Mouse (Mus musculus): ENCODE measurements around the gene Rrp1. TPM values are rescaled to one million over a fixed set of nuclear protein-coding genes. Genes with fewer than 3 reads are reported as not detected.

The Rrp1 gene
- total RNA-seq, 1 experiment = 161 TPM

DNA sequence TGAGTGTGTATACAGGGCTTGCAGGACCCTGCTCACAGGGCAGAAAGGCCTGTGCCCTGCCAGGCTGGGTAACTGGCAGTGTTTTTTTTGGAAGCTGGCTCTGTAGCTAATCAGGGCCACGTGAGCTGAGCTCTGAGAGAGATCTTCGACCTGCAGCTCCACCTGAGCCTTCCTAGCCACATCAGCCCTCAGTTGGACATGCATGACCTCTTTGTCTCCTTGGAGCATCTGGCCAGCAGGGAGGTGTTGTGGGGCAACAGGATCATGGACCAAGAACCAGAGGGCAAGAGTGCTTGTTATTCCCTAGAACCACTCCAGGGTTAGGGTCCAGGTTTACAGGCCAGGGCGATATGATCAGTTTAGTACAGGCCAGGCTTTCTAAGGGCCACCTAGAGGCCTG is 34.6 kb upstream of the Rrp1 start:
- no peaks in the 10 kb centered on the region for H3K9me3 ChIP-seq (ENCODE audit: control insufficient read depth, insufficient read depth, low read depth, low read length)
- no peak overlapping the region for H3K27ac ChIP-seq (ENCODE audit: insufficient read depth, low read depth, low read length, poor library complexity, severe bottlenecking)
- no peaks in the 10 kb centered on the region for H3K4me1 ChIP-seq (ENCODE audit: control insufficient read depth in 2 of 2, insufficient read depth in 2 of 2, low read length in 2 of 2, poor library complexity in 1 of 2)
- no peak for TF ChIP-seq ZNF384 (IDR thresholded peaks at IDR 0.05; ENCODE audit: low read depth, low read length)
- no peak for TF ChIP-seq ZC3H11A (IDR thresholded peaks at IDR 0.05; ENCODE audit: borderline replicate concordance, low read depth, low read length)
- TF ChIP-seq CHD2 (IDR thresholded peaks at IDR 0.05; ENCODE audit: low read depth, low read length) = no peak
- TF ChIP-seq MAFK (IDR thresholded peaks at IDR 0.05; ENCODE audit: insufficient read depth, low read depth, low read length) = no peak
- TF ChIP-seq HCFC1 (IDR thresholded peaks at IDR 0.05; ENCODE audit: borderline replicate concordance, insufficient read depth, low read length) = no peak
- no peak overlapping the region for H3K4me3 ChIP-seq (ENCODE audit: insufficient read depth in 1 of 2, low read depth in 1 of 2, low read length in 2 of 2, poor library complexity in 1 of 2, severe bottlenecking in 1 of 2)
- no peak overlapping the region for H3K9ac ChIP-seq (ENCODE audit: insufficient read depth, low read depth, low read length, poor library complexity, severe bottlenecking)
- peaks cover 48% of the 10 kb centered on the region; the same call in 1 of the 2 replicates for H3K36me3 ChIP-seq (ENCODE audit: control insufficient read depth, insufficient read depth, low read length, poor library complexity, severe bottlenecking)
- in situ Hi-C loops (cut with MboI; ENCODE audit: low sequenced_read_pairs in 2 of 2, unreplicated experiment in 2 of 2) = no loop called here
- DNase-seq (ENCODE audit: low read depth, low spot score) = no peak

- Histone ChIP-seq H3K4me1 (ENCODE audit: control insufficient read depth in 2 of 2, insufficient read depth in 2 of 2, low read length in 2 of 2, poor library complexity in 1 of 2) (no peaks in the 10 kb centered on the region), H3K9ac (ENCODE audit: insufficient read depth, low read depth, low read length, poor library complexity, severe bottlenecking) (no peak overlapping the region), H3K4me3 (ENCODE audit: insufficient read depth in 1 of 2, low read depth in 1 of 2, low read length in 2 of 2, poor library complexity in 1 of 2, severe bottlenecking in 1 of 2) (no peak overlapping the region), H3K36me3 (ENCODE audit: control insufficient read depth, insufficient read depth, low read length, poor library complexity, severe bottlenecking) (peaks cover 45% of the 10 kb centered on the region; the same call in 1 of the 2 replicates), H3K27ac (ENCODE audit: insufficient read depth, low read depth, low read length, poor library complexity, severe bottlenecking) (no peak overlapping the region), H3K9me3 (ENCODE audit: control insufficient read depth, insufficient read depth, low read depth, low read length) (no peaks in the 10 kb centered on the region)
- TF ChIP-seq HCFC1 (IDR thresholded peaks at IDR 0.05; ENCODE audit: borderline replicate concordance, insufficient read depth, low read length) (no peak), MAFK (IDR thresholded peaks at IDR 0.05; ENCODE audit: insufficient read depth, low read depth, low read length) (no peak), CHD2 (IDR thresholded peaks at IDR 0.05; ENCODE audit: low read depth, low read length) (no peak), ZNF384 (IDR thresholded peaks at IDR 0.05; ENCODE audit: low read depth, low read length) (no peak), ZC3H11A (IDR thresholded peaks at IDR 0.05; ENCODE audit: borderline replicate concordance, low read depth, low read length) (no peak)
- no peak for DNase-seq (ENCODE audit: low read depth, low spot score)
- in situ Hi-C loops (cut with MboI; ENCODE audit: low sequenced_read_pairs in 2 of 2, unreplicated experiment in 2 of 2) = no loop called here
Observed at GRCm38 (mm10) chr10:78446195-78446594, 33.4 kb upstream of the Rrp1 start.

GRCm38 (mm10) chr10:78442292-78442691 is 29.4 kb upstream of the Rrp1 start:
- H3K36me3 ChIP-seq (ENCODE audit: control insufficient read depth, insufficient read depth, low read length, poor library complexity, severe bottlenecking) = peaks cover 27% of the 10 kb centered on the region; the same call in 1 of the 2 replicates
- no peak for DNase-seq (ENCODE audit: low read depth, low spot score)
- H3K27ac ChIP-seq (ENCODE audit: insufficient read depth, low read depth, low read length, poor library complexity, severe bottlenecking) = no peak overlapping the region
- no peak overlapping the region for H3K9ac ChIP-seq (ENCODE audit: insufficient read depth, low read depth, low read length, poor library complexity, severe bottlenecking)
- no peaks in the 10 kb centered on the region for H3K4me1 ChIP-seq (ENCODE audit: control insufficient read depth in 2 of 2, insufficient read depth in 2 of 2, low read length in 2 of 2, poor library complexity in 1 of 2)
- no peaks in the 10 kb centered on the region for H3K9me3 ChIP-seq (ENCODE audit: control insufficient read depth, insufficient read depth, low read depth, low read length)
- TF ChIP-seq ZNF384 (IDR thresholded peaks at IDR 0.05; ENCODE audit: low read depth, low read length) (no peak), CHD2 (IDR thresholded peaks at IDR 0.05; ENCODE audit: low read depth, low read length) (no peak), ZC3H11A (IDR thresholded peaks at IDR 0.05; ENCODE audit: borderline replicate concordance, low read depth, low read length) (no peak), MAFK (IDR thresholded peaks at IDR 0.05; ENCODE audit: insufficient read depth, low read depth, low read length) (no peak), HCFC1 (IDR thresholded peaks at IDR 0.05; ENCODE audit: borderline replicate concordance, insufficient read depth, low read length) (no peak)
- in situ Hi-C loops (cut with MboI; ENCODE audit: low sequenced_read_pairs in 2 of 2, unreplicated experiment in 2 of 2) = no loop called here
- H3K4me3 ChIP-seq (ENCODE audit: insufficient read depth in 1 of 2, low read depth in 1 of 2, low read length in 2 of 2, poor library complexity in 1 of 2, severe bottlenecking in 1 of 2) = no peak overlapping the region

- H3K27ac ChIP-seq (ENCODE audit: insufficient read depth, low read depth, low read length, poor library complexity, severe bottlenecking) = no peak overlapping the region
- no peak overlapping the region for H3K4me3 ChIP-seq (ENCODE audit: insufficient read depth in 1 of 2, low read depth in 1 of 2, low read length in 2 of 2, poor library complexity in 1 of 2, severe bottlenecking in 1 of 2)
- no peak for TF ChIP-seq HCFC1 (IDR thresholded peaks at IDR 0.05; ENCODE audit: borderline replicate concordance, insufficient read depth, low read length)
- TF ChIP-seq CHD2 (IDR thresholded peaks at IDR 0.05; ENCODE audit: low read depth, low read length) = no peak
- no peak for TF ChIP-seq ZNF384 (IDR thresholded peaks at IDR 0.05; ENCODE audit: low read depth, low read length)
- TF ChIP-seq MAFK (IDR thresholded peaks at IDR 0.05; ENCODE audit: insufficient read depth, low read depth, low read length) = no peak
- TF ChIP-seq ZC3H11A (IDR thresholded peaks at IDR 0.05; ENCODE audit: borderline replicate concordance, low read depth, low read length) = no peak
- H3K9ac ChIP-seq (ENCODE audit: insufficient read depth, low read depth, low read length, poor library complexity, severe bottlenecking) = no peak overlapping the region
- DNase-seq (ENCODE audit: low read depth, low spot score) = no peak
- no peaks in the 10 kb centered on the region for H3K4me1 ChIP-seq (ENCODE audit: control insufficient read depth in 2 of 2, insufficient read depth in 2 of 2, low read length in 2 of 2, poor library complexity in 1 of 2)
- H3K9me3 ChIP-seq (ENCODE audit: control insufficient read depth, insufficient read depth, low read depth, low read length) = no peaks in the 10 kb centered on the region
- H3K36me3 ChIP-seq (ENCODE audit: control insufficient read depth, insufficient read depth, low read length, poor library complexity, severe bottlenecking) = peaks cover 21% of the 10 kb centered on the region; the same call in 1 of the 2 replicates
- in situ Hi-C loops (cut with MboI; ENCODE audit: low sequenced_read_pairs in 2 of 2, unreplicated experiment in 2 of 2) = no loop called here
Observed at GRCm38 (mm10) chr10:78441606-78442005, 28.8 kb upstream of the Rrp1 start.

DNA sequence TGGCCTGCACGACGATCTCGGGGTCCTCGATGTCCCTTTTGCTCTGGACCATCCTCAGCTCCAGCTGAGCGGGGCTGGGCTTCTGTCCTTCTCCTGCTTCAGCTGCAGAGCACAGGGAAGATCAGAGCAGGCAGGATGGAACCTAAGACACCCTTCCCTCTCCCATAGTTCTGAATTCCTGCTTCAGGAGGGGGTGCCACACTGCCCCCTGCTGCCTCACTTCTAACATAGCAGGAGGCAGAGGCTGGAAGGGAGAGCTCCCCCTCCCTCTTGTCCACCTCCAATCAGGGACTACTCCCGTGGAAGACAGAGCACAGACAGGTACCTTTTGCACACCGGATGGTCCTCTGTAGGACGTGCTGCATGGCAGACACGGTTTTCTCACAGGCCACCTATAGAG is 28.0 kb upstream of the Rrp1 start:
- DNase-seq (ENCODE audit: low read depth, low spot score) = no peak
- no peak for TF ChIP-seq HCFC1 (IDR thresholded peaks at IDR 0.05; ENCODE audit: borderline replicate concordance, insufficient read depth, low read length)
- no peak for TF ChIP-seq MAFK (IDR thresholded peaks at IDR 0.05; ENCODE audit: insufficient read depth, low read depth, low read length)
- TF ChIP-seq ZC3H11A (IDR thresholded peaks at IDR 0.05; ENCODE audit: borderline replicate concordance, low read depth, low read length) = no peak
- no peak for TF ChIP-seq CHD2 (IDR thresholded peaks at IDR 0.05; ENCODE audit: low read depth, low read length)
- TF ChIP-seq ZNF384 (IDR thresholded peaks at IDR 0.05; ENCODE audit: low read depth, low read length) = no peak
- H3K36me3 ChIP-seq (ENCODE audit: control insufficient read depth, insufficient read depth, low read length, poor library complexity, severe bottlenecking) = peaks cover 16% of the 10 kb centered on the region; the same call in 1 of the 2 replicates
- no peak overlapping the region for H3K4me3 ChIP-seq (ENCODE audit: insufficient read depth in 1 of 2, low read depth in 1 of 2, low read length in 2 of 2, poor library complexity in 1 of 2, severe bottlenecking in 1 of 2)
- H3K4me1 ChIP-seq (ENCODE audit: control insufficient read depth in 2 of 2, insufficient read depth in 2 of 2, low read length in 2 of 2, poor library complexity in 1 of 2) = no peaks in the 10 kb centered on the region
- H3K9me3 ChIP-seq (ENCODE audit: control insufficient read depth, insufficient read depth, low read depth, low read length) = no peaks in the 10 kb centered on the region
- in situ Hi-C loops (cut with MboI; ENCODE audit: low sequenced_read_pairs in 2 of 2, unreplicated experiment in 2 of 2) = no loop called here
- H3K27ac ChIP-seq (ENCODE audit: insufficient read depth, low read depth, low read length, poor library complexity, severe bottlenecking) = no peak overlapping the region
- H3K9ac ChIP-seq (ENCODE audit: insufficient read depth, low read depth, low read length, poor library complexity, severe bottlenecking) = no peak overlapping the region

Measured in ES-E14 (cell line).